Mouse (Mus musculus): ENCODE results near the gene Pitx1.
A peak's percentile ranks its signal among the peaks of the same experiment; 100 is the strongest.

DNA sequence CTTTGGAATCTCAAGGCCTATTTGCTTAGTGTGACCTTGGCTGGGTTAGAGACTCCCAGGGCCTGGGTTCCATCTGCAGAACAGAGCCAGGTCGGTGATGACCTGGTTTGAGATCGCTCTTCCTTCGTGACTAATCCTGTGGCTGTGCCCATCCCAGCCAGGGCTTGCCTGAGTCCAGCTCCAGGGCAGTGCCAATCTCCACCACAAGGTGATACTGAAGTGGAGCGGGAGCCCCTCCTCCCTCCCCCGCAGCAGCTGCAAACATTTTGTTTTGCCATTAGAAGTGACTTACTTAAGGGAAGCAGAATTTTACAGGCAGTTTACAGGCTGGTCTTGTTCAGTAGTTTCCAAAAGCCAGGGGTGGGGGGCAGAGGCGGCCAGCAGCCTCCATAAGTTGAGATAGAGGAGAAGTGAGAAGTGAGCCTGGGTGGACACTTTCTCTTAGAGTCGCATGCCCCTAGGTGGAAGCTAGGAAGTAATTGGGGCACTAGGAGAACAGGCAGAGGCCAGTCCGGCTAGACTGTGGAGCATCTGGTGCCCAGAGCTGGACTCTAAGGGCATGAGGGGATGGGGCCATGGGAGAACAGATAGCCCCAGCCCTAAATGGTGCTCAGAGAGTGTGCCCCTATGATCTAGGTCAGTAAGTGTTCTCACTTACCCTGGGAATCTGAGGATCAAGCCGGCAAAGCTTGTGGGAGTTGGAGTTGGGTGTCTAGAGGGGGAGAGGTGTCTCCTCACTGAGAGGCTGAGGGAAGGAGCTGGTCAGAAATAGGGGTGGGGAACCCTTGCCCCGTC, 11.6 kb downstream of the Pitx1 start:
- TF ChIP-seq EP300 (IDR thresholded peaks at IDR 0.05) (no peak), CTCF (IDR thresholded peaks at IDR 0.05) (peak; percentile 37)
